Mouse (Mus musculus) c-Kit-negative CD71-positive TER-119-positive erythroid progenitor cells, embryonic 14.5 days (primary cell): ENCODE data around the gene Diras1.

Source experiments
- DNase-seq: peaks from one replicate; pipeline ENCODE4 v3.0.0-alpha.2; 2013; ENCODE audit warnings: low read depth, low spot score

Diras1 gene

GRCm38 (mm10) chr10:81028219-81028618 is 2.8 kb upstream of the Diras1 start:
- DNase-seq: no peak

GRCm38 (mm10) chr10:81027331-81027730 is 1.9 kb upstream of the Diras1 start:
- no peak for DNase-seq

- DNase-seq: no peak
Measured at GRCm38 (mm10) chr10:81026857-81027256, 1.4 kb upstream of the Diras1 start.

GRCm38 (mm10) chr10:81025047-81025621 is 328 bp downstream of the Diras1 start:
- no peak for DNase-seq

GRCm38 (mm10) chr10:81024346-81024937 is 1.0 kb downstream of the Diras1 start:
- no peak for DNase-seq

GRCm38 (mm10) chr10:81022744-81023143 is 2.7 kb downstream of the Diras1 start:
- no peak for DNase-seq

- DNase-seq: no peak
Measured at GRCm38 (mm10) chr10:81021547-81022110, 3.8 kb downstream of the Diras1 start.

- DNase-seq: no peak
Measured at GRCm38 (mm10) chr10:81020207-81020606, 5.3 kb downstream of the Diras1 start.

- no peak for DNase-seq
Measured at GRCm38 (mm10) chr10:81019687-81020086, 5.8 kb downstream of the Diras1 start.

GRCm38 (mm10) chr10:81018326-81018725 is 7.1 kb downstream of the Diras1 start:
- no peak for DNase-seq

- no peak for DNase-seq
Measured at GRCm38 (mm10) chr10:81016645-81017044, 8.8 kb downstream of the Diras1 start.

- no peak for DNase-seq
Measured at GRCm38 (mm10) chr10:81015666-81016065, 9.8 kb downstream of the Diras1 start.

GRCm38 (mm10) chr10:81014393-81015384 is 10.8 kb downstream of the Diras1 start, which contains the start of gene Gng7:
Gene Gng7 (minus strand): TSS chr10:81014945.
- peak; percentile 56 for DNase-seq

GRCm38 (mm10) chr10:81010851-81011250 is 14.6 kb downstream of the Diras1 start:
- DNase-seq: no peak

GRCm38 (mm10) chr10:81007240-81007639 is 18.2 kb downstream of the Diras1 start:
- DNase-seq: no peak

- DNase-seq: no peak
Measured at GRCm38 (mm10) chr10:81006005-81006677, 19.3 kb downstream of the Diras1 start.

GRCm38 (mm10) chr10:81001161-81001560 is 24.3 kb downstream of the Diras1 start:
- DNase-seq: no peak

- DNase-seq: no peak
Measured at GRCm38 (mm10) chr10:81000197-81001062, 25.0 kb downstream of the Diras1 start.

GRCm38 (mm10) chr10:80999362-81000196 is 25.9 kb downstream of the Diras1 start:
- DNase-seq: peak; percentile 57

GRCm38 (mm10) chr10:80998778-80999177 is 26.7 kb downstream of the Diras1 start:
- DNase-seq: peak; percentile 29
